Mouse (Mus musculus): ENCODE measurements around the gene Tent4a. TPM values are rescaled to one million over a fixed set of nuclear protein-coding genes. Genes with fewer than 3 reads are reported as not detected.
"Not testable (repeated sequence)": the region's sequence is repeated elsewhere in the genome, so short reads cannot be mapped to it uniquely, and the experiment has no call there.

Tent4a gene
- total RNA-seq (2014; rRNA removed) (21.7 and 29.3 TPM in 2 replicates), polyA plus RNA-seq (2015; fragmentation: Nextera tagmentation; extraction: Ambion mirVana) (4.5 and 4.9 TPM in 2 replicates)

- Histone ChIP-seq H3K4me2 (ENCODE audit: low read depth) (peak within 1 kb of the TSS; percentile 91), H3K4me3 (ENCODE audit: low read depth, low read length) (peak within 1 kb of the TSS; percentile 83), H3K36me3 (ENCODE audit: insufficient read depth) (no peaks in the 10 kb centered on the region), H3K27ac (ENCODE audit: low read depth, low read length) (peak within 1 kb of the TSS; percentile 96), H3K4me1 (ENCODE audit: insufficient read depth) (peaks cover 23% of the 10 kb centered on the region), H3K9me3 (ENCODE audit: low read length) (no peaks in the 10 kb centered on the region), H3K9ac (peak within 1 kb of the TSS; percentile 81), H3K27me3 (ENCODE audit: insufficient read depth, low read length) (no peaks in the 10 kb centered on the region)
- TF ChIP-seq CTCF (IDR thresholded peaks at IDR 0.05; ENCODE audit: low read depth), result no peak
- ATAC-seq (peak; percentile 81), DNase-seq (no peak)
- 2% methylated on average over 38 of the region's 57 CpGs for WGBS
Measured at GRCm38 (mm10) chr13:69534334-69534653, at the start of gene Tent4a. Gene Tent4a, minus strand, starts transcription at chr13:69534617.

GRCm38 (mm10) chr13:69583591-69583990 is 49.2 kb upstream of the Tent4a start:
- H3K4me1 ChIP-seq (ENCODE audit: insufficient read depth), result no peaks in the 10 kb centered on the region
- H3K36me3 ChIP-seq (ENCODE audit: insufficient read depth), result no peaks in the 10 kb centered on the region
- H3K4me2 ChIP-seq (ENCODE audit: low read depth), result no peak overlapping the region
- TF ChIP-seq CTCF (IDR thresholded peaks at IDR 0.05; ENCODE audit: low read depth), result no peak
- no peak overlapping the region for H3K27ac ChIP-seq (ENCODE audit: low read depth, low read length)
- H3K27me3 ChIP-seq (ENCODE audit: insufficient read depth, low read length), result no peaks in the 10 kb centered on the region
- ATAC-seq, result no peak
- no peaks in the 10 kb centered on the region for H3K9me3 ChIP-seq (ENCODE audit: low read length)
- WGBS, result 91% methylated on average over 6 of the region's 6 CpGs
- no peak overlapping the region for H3K4me3 ChIP-seq (ENCODE audit: low read depth, low read length)
- H3K9ac ChIP-seq, result no peak overlapping the region
- DNase-seq, result no peak

GRCm38 (mm10) chr13:69582411-69582810 is 48.0 kb upstream of the Tent4a start:
- WGBS, result 94% methylated on average over 6 of the region's 6 CpGs
- DNase-seq (no peak), ATAC-seq (no peak)
- no peak overlapping the region for H3K27ac ChIP-seq (ENCODE audit: low read depth, low read length)
- H3K9ac ChIP-seq, result no peak overlapping the region
- H3K4me2 ChIP-seq (ENCODE audit: low read depth), result no peak overlapping the region
- TF ChIP-seq CTCF (IDR thresholded peaks at IDR 0.05; ENCODE audit: low read depth), result no peak
- H3K36me3 ChIP-seq (ENCODE audit: insufficient read depth), result no peaks in the 10 kb centered on the region
- no peaks in the 10 kb centered on the region for H3K9me3 ChIP-seq (ENCODE audit: low read length)
- no peaks in the 10 kb centered on the region for H3K27me3 ChIP-seq (ENCODE audit: insufficient read depth, low read length)
- H3K4me3 ChIP-seq (ENCODE audit: low read depth, low read length), result no peak overlapping the region
- H3K4me1 ChIP-seq (ENCODE audit: insufficient read depth), result no peaks in the 10 kb centered on the region

GRCm38 (mm10) chr13:69577181-69577834 is 42.9 kb upstream of the Tent4a start:
- WGBS, result 91% methylated on average over 16 of the region's 16 CpGs
- Histone ChIP-seq H3K4me1 (ENCODE audit: insufficient read depth) (no peaks in the 10 kb centered on the region), H3K4me3 (ENCODE audit: low read depth, low read length) (no peak overlapping the region), H3K36me3 (ENCODE audit: insufficient read depth) (no peaks in the 10 kb centered on the region), H3K4me2 (ENCODE audit: low read depth) (no peak overlapping the region), H3K27me3 (ENCODE audit: insufficient read depth, low read length) (no peaks in the 10 kb centered on the region), H3K9ac (no peak overlapping the region), H3K27ac (ENCODE audit: low read depth, low read length) (no peak overlapping the region), H3K9me3 (ENCODE audit: low read length) (no peaks in the 10 kb centered on the region)
- ATAC-seq (no peak), DNase-seq (no peak)
- no peak for TF ChIP-seq CTCF (IDR thresholded peaks at IDR 0.05; ENCODE audit: low read depth)

- TF ChIP-seq CTCF (IDR thresholded peaks at IDR 0.05; ENCODE audit: low read depth), result no peak
- Histone ChIP-seq H3K9me3 (ENCODE audit: low read length) (no peaks in the 10 kb centered on the region), H3K4me1 (ENCODE audit: insufficient read depth) (no peaks in the 10 kb centered on the region), H3K27me3 (ENCODE audit: insufficient read depth, low read length) (no peaks in the 10 kb centered on the region), H3K4me2 (ENCODE audit: low read depth) (no peak overlapping the region), H3K27ac (ENCODE audit: low read depth, low read length) (no peak overlapping the region), H3K9ac (no peak overlapping the region), H3K36me3 (ENCODE audit: insufficient read depth) (no peaks in the 10 kb centered on the region), H3K4me3 (ENCODE audit: low read depth, low read length) (no peak overlapping the region)
- WGBS, result 65% methylated on average over 11 of the region's 11 CpGs
- ATAC-seq, result no peak
- DNase-seq, result no peak
Measured at GRCm38 (mm10) chr13:69576676-69577075, 42.3 kb upstream of the Tent4a start.

GRCm38 (mm10) chr13:69572594-69572993 is 38.2 kb upstream of the Tent4a start:
- Histone ChIP-seq H3K4me1 (ENCODE audit: insufficient read depth) (no peaks in the 10 kb centered on the region), H3K4me3 (ENCODE audit: low read depth, low read length) (no peak overlapping the region), H3K27ac (ENCODE audit: low read depth, low read length) (no peak overlapping the region), H3K9ac (no peak overlapping the region), H3K27me3 (ENCODE audit: insufficient read depth, low read length) (no peaks in the 10 kb centered on the region), H3K36me3 (ENCODE audit: insufficient read depth) (no peaks in the 10 kb centered on the region), H3K4me2 (ENCODE audit: low read depth) (no peak overlapping the region), H3K9me3 (ENCODE audit: low read length) (no peaks in the 10 kb centered on the region)
- DNase-seq (no peak), ATAC-seq (no peak)
- 94% methylated on average over 3 of the region's 3 CpGs for WGBS
- no peak for TF ChIP-seq CTCF (IDR thresholded peaks at IDR 0.05; ENCODE audit: low read depth)

GRCm38 (mm10) chr13:69569201-69569600 is 34.8 kb upstream of the Tent4a start:
- no peaks in the 10 kb centered on the region for H3K4me1 ChIP-seq (ENCODE audit: insufficient read depth)
- H3K9ac ChIP-seq, result no peak overlapping the region
- no peaks in the 10 kb centered on the region for H3K9me3 ChIP-seq (ENCODE audit: low read length)
- H3K27me3 ChIP-seq (ENCODE audit: insufficient read depth, low read length), result no peaks in the 10 kb centered on the region
- 81% methylated on average over 9 of the region's 9 CpGs for WGBS
- no peak overlapping the region for H3K4me3 ChIP-seq (ENCODE audit: low read depth, low read length)
- no peak for TF ChIP-seq CTCF (IDR thresholded peaks at IDR 0.05; ENCODE audit: low read depth)
- H3K36me3 ChIP-seq (ENCODE audit: insufficient read depth), result no peaks in the 10 kb centered on the region
- H3K4me2 ChIP-seq (ENCODE audit: low read depth), result no peak overlapping the region
- no peak for ATAC-seq
- no peak for DNase-seq
- no peak overlapping the region for H3K27ac ChIP-seq (ENCODE audit: low read depth, low read length)

- H3K9ac ChIP-seq; H3K4me3 ChIP-seq (ENCODE audit: low read depth, low read length); H3K36me3 ChIP-seq (ENCODE audit: insufficient read depth); DNase-seq; H3K27ac ChIP-seq (ENCODE audit: low read depth, low read length); ATAC-seq; H3K27me3 ChIP-seq (ENCODE audit: insufficient read depth, low read length); H3K9me3 ChIP-seq (ENCODE audit: low read length); H3K4me2 ChIP-seq (ENCODE audit: low read depth); H3K4me1 ChIP-seq (ENCODE audit: insufficient read depth): not testable (repeated sequence)
- WGBS, result 97% methylated on average over 4 of the region's 4 CpGs
Measured at GRCm38 (mm10) chr13:69565401-69565800, 31.0 kb upstream of the Tent4a start.
